Mouse (Mus musculus) lung, adult 2 months (tissue): ENCODE measurements around the gene Kdm2b. TPM values are rescaled to one million over a fixed set of nuclear protein-coding genes. Genes with fewer than 3 reads are reported as not detected.

ENCODE experiments used
- DNase-seq: peaks from one replicate; pipeline ENCODE4 v3.0.0; 2022
- H3K4me1 ChIP-seq: fragments of 200-500 bp; 2 replicates; pipeline ENCODE4 v1.6.1; 2011; ENCODE audit warnings: low read length; ENCODE audit not compliant: control insufficient read depth, insufficient read depth
- H3K4me3 ChIP-seq: fragments of 200-500 bp; replicated peaks from 2 replicates; pipeline ENCODE3; 2011; ENCODE audit warnings: low read depth, mild to moderate bottlenecking, control low read depth, low read length; ENCODE audit errors: extremely low read depth
- CTCF ChIP-seq: fragments of 200-500 bp; IDR thresholded peaks from 2 replicates; pipeline ENCODE4 v1.5.1; 2011; ENCODE audit warnings: mild to moderate bottlenecking, low read length, control low read depth; ENCODE audit not compliant: insufficient read depth
- POLR2A ChIP-seq: fragments of 200-500 bp; IDR thresholded peaks from 2 replicates; pipeline ENCODE4 v1.6.1; 2011; ENCODE audit warnings: low read depth, mild to moderate bottlenecking, control low read depth, low read length, borderline replicate concordance; ENCODE audit errors: extremely low read depth
- WGBS: fragments of 180-500 bp; shearing (Covaris S2); methylation state at CpG from one replicate; pipeline ENCODE4 v1.1.7; 2018; 5-methylcytosine and 5-hydroxymethylcytosine counted together
- polyA plus RNA-seq: library from polyadenylated mRNA; depleted of rRNA; stranded (reverse); fragments of >200 nt; gene quantifications from 2 replicates; pipeline ENCODE4 v1.2.3, GENCODE M21; 2012; rRNA removed

The Kdm2b gene
- 16.6 and 20.1 TPM in 2 replicates for polyA plus RNA-seq

DNA sequence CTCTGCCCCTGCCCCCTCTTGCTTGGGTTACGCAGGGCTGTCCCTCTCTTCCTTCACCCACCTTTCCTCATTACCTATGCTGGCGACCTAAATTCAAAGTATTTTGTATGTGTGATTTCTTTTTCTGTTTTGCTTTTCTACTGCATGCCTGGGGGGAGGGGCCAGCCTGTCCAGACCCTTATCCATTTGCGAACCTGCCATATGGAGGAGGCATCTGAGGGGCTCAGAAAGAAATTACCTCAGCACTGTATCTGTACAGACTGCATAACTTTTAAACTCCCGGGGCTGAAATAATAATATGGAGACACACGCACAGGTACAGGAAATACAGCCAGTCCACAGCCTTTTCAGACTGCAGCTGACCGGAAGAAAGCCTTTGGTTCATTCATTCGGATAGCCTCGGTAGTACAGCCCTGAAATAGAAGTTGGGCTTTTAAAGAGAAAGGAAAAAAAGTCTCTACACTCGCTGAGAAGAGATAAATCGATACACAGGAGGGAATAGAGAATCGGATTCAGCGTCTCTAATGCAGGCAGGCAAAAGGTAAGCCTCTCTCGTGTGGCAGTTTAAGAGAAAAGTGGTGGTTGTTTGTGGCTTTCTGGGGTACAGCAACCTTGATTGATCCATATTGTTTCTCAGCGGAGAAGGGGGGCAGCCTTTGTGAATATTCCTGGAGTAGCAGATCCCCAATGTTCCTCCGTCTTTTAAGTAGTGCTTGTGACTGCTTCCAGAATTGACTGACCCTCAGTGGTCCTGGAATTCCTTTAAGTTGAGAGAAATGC lies at the start of gene Kdm2b:
Kdm2b (minus strand) TSS at position 273 of the 780 bp plus-strand sequence.
- no peak for DNase-seq
- 11% methylated on average over 15 of the region's 15 CpGs for WGBS
- TF ChIP-seq POLR2A = no peak
- TF ChIP-seq CTCF = no peak
- peaks cover 8% of the 10 kb centered on the region; the same call in 1 of the 2 replicates for H3K4me1 ChIP-seq
- H3K4me3 ChIP-seq = peak within 1 kb of the TSS; percentile 79

- WGBS = 4% methylated on average over 25 of the region's 25 CpGs
- Histone ChIP-seq H3K4me3 (peak overlapping the region; percentile 50), H3K4me1 (peaks cover 2% of the 10 kb centered on the region; the same call in 1 of the 2 replicates)
- peak; percentile 87 for DNase-seq
- TF ChIP-seq POLR2A (peak; percentile 88; the same call in 1 of the 2 replicates), CTCF (no peak)
Observed at GRCm38 (mm10) chr5:123039120-123039752, 49.6 kb upstream of the Kdm2b start.

- 55% methylated on average over 5 of the region's 5 CpGs for WGBS
- Histone ChIP-seq H3K4me1 (peaks cover 2% of the 10 kb centered on the region; the same call in 1 of the 2 replicates), H3K4me3 (no peak overlapping the region)
- no peak for DNase-seq
- no peak for TF ChIP-seq POLR2A
- TF ChIP-seq CTCF = no peak
Observed at GRCm38 (mm10) chr5:123038115-123038514, 48.5 kb upstream of the Kdm2b start.

DNA sequence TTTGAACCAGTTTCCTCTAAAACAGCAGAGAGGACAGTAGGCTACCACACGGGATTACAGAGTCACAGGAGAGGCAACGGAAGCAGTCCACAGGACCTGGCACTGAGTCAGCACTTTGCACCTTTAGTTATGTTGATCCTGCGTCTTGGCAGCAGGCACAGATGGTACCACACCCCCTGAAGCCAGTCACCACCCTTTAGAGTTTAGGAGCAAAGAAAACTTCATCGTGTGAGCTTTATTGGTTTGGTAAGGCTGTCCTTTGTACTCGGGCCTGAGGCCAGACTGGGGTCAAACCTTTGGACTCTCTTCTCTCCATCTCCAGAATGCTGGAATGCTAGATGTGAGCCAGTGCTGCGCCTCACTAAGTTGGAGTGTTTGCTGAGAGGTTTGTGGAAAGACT lies 45.9 kb upstream of the Kdm2b start:
- peak; percentile 46 for DNase-seq
- TF ChIP-seq POLR2A (no peak), CTCF (no peak)
- 10% methylated on average over 6 of the region's 6 CpGs for WGBS
- Histone ChIP-seq H3K4me1 (peaks cover 2% of the 10 kb centered on the region; the same call in 1 of the 2 replicates), H3K4me3 (no peak overlapping the region)

- no peak for DNase-seq
- Histone ChIP-seq H3K4me3 (no peak overlapping the region), H3K4me1 (peaks cover 2% of the 10 kb centered on the region; the same call in 1 of the 2 replicates)
- TF ChIP-seq CTCF = no peak
- WGBS = 73% methylated on average over 4 of the region's 4 CpGs
Observed at GRCm38 (mm10) chr5:123035089-123035488, 45.5 kb upstream of the Kdm2b start.

- TF ChIP-seq POLR2A = no peak
- TF ChIP-seq CTCF = no peak
- 68% methylated on average over 7 of the region's 7 CpGs for WGBS
- Histone ChIP-seq H3K4me1 (peaks cover 2% of the 10 kb centered on the region; the same call in 1 of the 2 replicates), H3K4me3 (no peak overlapping the region)
- no peak for DNase-seq
Observed at GRCm38 (mm10) chr5:123033646-123034160, 44.1 kb upstream of the Kdm2b start.

DNA sequence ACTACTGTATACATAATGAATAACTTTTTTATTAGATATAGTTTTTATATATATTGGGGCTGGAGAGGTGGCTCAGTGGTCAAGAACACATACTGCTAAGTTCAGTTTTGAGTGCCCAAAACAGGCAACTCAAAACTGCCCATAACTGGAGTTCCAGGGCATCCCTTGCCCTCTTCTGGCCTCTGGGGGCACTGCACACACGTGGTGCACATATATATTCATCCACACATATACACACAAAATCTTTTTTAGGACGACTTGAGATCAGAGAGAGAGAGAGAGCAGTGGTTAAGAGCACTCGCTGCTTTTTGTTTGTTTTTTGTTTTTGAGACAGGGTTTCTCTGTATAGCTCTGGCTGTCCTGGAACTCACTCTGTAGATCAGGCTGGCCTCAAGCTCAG lies 41.7 kb upstream of the Kdm2b start:
- Histone ChIP-seq H3K4me1 (peaks cover 9% of the 10 kb centered on the region), H3K4me3 (no peak overlapping the region)
- WGBS = 92% methylated on average over 3 of the region's 3 CpGs
- DNase-seq = no peak
- 0 out of 2 replicates have a peak, but pooled peaks have one; percentile 9 for TF ChIP-seq CTCF
- TF ChIP-seq POLR2A = no peak

DNA sequence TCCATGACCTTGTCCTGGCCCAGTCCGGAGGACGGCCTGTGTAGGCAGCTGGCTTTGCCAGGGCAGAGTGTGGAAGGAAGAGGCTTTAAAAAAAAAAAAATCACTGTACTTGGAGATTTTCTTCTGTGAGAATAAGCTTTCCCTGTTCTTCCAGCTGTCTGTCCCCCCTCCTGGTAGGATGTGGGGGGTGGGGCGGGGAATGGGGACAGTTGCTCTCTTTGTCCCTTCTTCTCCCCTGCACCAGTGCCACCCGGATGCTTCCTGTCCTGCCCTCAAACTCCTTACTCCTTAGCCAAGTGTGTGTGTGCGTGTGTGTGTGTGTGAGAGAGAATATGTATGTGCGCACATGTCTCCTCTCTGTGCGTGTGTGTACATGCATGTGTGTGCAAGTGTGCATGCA lies 40.1 kb upstream of the Kdm2b start:
- no peak for DNase-seq
- 84% methylated on average over 7 of the region's 7 CpGs for WGBS
- Histone ChIP-seq H3K4me3 (no peak overlapping the region), H3K4me1 (peaks cover 10% of the 10 kb centered on the region)
- TF ChIP-seq POLR2A = no peak
- TF ChIP-seq CTCF = no peak

- Histone ChIP-seq H3K4me3 (no peak overlapping the region), H3K4me1 (peaks cover 13% of the 10 kb centered on the region)
- TF ChIP-seq POLR2A = no peak
- 26% methylated on average over 6 of the region's 6 CpGs for WGBS
- peak; percentile 27 for DNase-seq
Observed at GRCm38 (mm10) chr5:123027436-123027835, 37.8 kb upstream of the Kdm2b start.
